Mouse (Mus musculus): ENCODE measurements around the gene Faf2.

Gene Faf2

GRCm38 (mm10) chr13:54664509-54664908 lies 42.9 kb downstream of the Faf2 start:
- in situ Hi-C loops (cut with MboI; ENCODE audit: low pct_unique_long_range_greater_than_20kb in 1 of 2, low sequenced_read_pairs in 2 of 2, unreplicated experiment in 1 of 2) = no loop called here

GRCm38 (mm10) chr13:54665062-54665461 lies 43.5 kb downstream of the Faf2 start:
- in situ Hi-C loops (cut with MboI; ENCODE audit: low pct_unique_long_range_greater_than_20kb in 1 of 2, low sequenced_read_pairs in 2 of 2, unreplicated experiment in 1 of 2) = no loop called here

GRCm38 (mm10) chr13:54670491-54670890 lies 48.9 kb downstream of the Faf2 start:
- in situ Hi-C loops (cut with MboI; ENCODE audit: low pct_unique_long_range_greater_than_20kb in 1 of 2, low sequenced_read_pairs in 2 of 2, unreplicated experiment in 1 of 2) = no loop called here

GRCm38 (mm10) chr13:54675895-54676590 lies 54.5 kb downstream of the Faf2 start:
- in situ Hi-C loops (cut with MboI; ENCODE audit: low pct_unique_long_range_greater_than_20kb in 1 of 2, low sequenced_read_pairs in 2 of 2, unreplicated experiment in 1 of 2) = no loop called here

- in situ Hi-C loops (cut with MboI; ENCODE audit: low pct_unique_long_range_greater_than_20kb in 1 of 2, low sequenced_read_pairs in 2 of 2, unreplicated experiment in 1 of 2) = no loop called here
Observed at GRCm38 (mm10) chr13:54678263-54678662, 56.7 kb downstream of the Faf2 start.

- in situ Hi-C loops (cut with MboI; ENCODE audit: low pct_unique_long_range_greater_than_20kb in 1 of 2, low sequenced_read_pairs in 2 of 2, unreplicated experiment in 1 of 2) = no loop called here
Observed at GRCm38 (mm10) chr13:54680184-54680853, 58.7 kb downstream of the Faf2 start.

GRCm38 (mm10) chr13:54681291-54681690 lies 59.7 kb downstream of the Faf2 start:
- in situ Hi-C loops (cut with MboI; ENCODE audit: low pct_unique_long_range_greater_than_20kb in 1 of 2, low sequenced_read_pairs in 2 of 2, unreplicated experiment in 1 of 2) = no loop called here

GRCm38 (mm10) chr13:54683301-54683700 lies 61.7 kb downstream of the Faf2 start:
- in situ Hi-C loops (cut with MboI; ENCODE audit: low pct_unique_long_range_greater_than_20kb in 1 of 2, low sequenced_read_pairs in 2 of 2, unreplicated experiment in 1 of 2) = no loop called here

GRCm38 (mm10) chr13:54684140-54684896 lies 62.7 kb downstream of the Faf2 start:
- in situ Hi-C loops (cut with MboI; ENCODE audit: low pct_unique_long_range_greater_than_20kb in 1 of 2, low sequenced_read_pairs in 2 of 2, unreplicated experiment in 1 of 2) = no loop called here

- in situ Hi-C loops (cut with MboI; ENCODE audit: low pct_unique_long_range_greater_than_20kb in 1 of 2, low sequenced_read_pairs in 2 of 2, unreplicated experiment in 1 of 2) = no loop called here
Observed at GRCm38 (mm10) chr13:54685174-54685573, 63.6 kb downstream of the Faf2 start.

GRCm38 (mm10) chr13:54686139-54687053 lies 64.8 kb downstream of the Faf2 start:
- in situ Hi-C loops (cut with MboI; ENCODE audit: low pct_unique_long_range_greater_than_20kb in 1 of 2, low sequenced_read_pairs in 2 of 2, unreplicated experiment in 1 of 2) = no loop called here

- in situ Hi-C loops (cut with MboI; ENCODE audit: low pct_unique_long_range_greater_than_20kb in 1 of 2, low sequenced_read_pairs in 2 of 2, unreplicated experiment in 1 of 2) = no loop called here
Observed at GRCm38 (mm10) chr13:54687096-54687495, 65.5 kb downstream of the Faf2 start.

GRCm38 (mm10) chr13:54687575-54688424 lies 66.2 kb downstream of the Faf2 start:
- in situ Hi-C loops (cut with MboI; ENCODE audit: low pct_unique_long_range_greater_than_20kb in 1 of 2, low sequenced_read_pairs in 2 of 2, unreplicated experiment in 1 of 2) = no loop called here

- in situ Hi-C loops (cut with MboI; ENCODE audit: low pct_unique_long_range_greater_than_20kb in 1 of 2, low sequenced_read_pairs in 2 of 2, unreplicated experiment in 1 of 2) = no loop called here
Observed at GRCm38 (mm10) chr13:54690151-54690740, 68.7 kb downstream of the Faf2 start.

- in situ Hi-C loops (cut with MboI; ENCODE audit: low pct_unique_long_range_greater_than_20kb in 1 of 2, low sequenced_read_pairs in 2 of 2, unreplicated experiment in 1 of 2) = no loop called here
Observed at GRCm38 (mm10) chr13:54691737-54692136, 70.2 kb downstream of the Faf2 start.

- in situ Hi-C loops (cut with MboI; ENCODE audit: low pct_unique_long_range_greater_than_20kb in 1 of 2, low sequenced_read_pairs in 2 of 2, unreplicated experiment in 1 of 2) = no loop called here
Observed at GRCm38 (mm10) chr13:54692711-54693557, 71.3 kb downstream of the Faf2 start.
